Mouse (Mus musculus): ENCODE results near the gene Ercc1.

Ercc1 gene

GRCm38 (mm10) chr7:19341250-19341649 is 3.3 kb upstream of the Ercc1 start:
- DNase-seq, result no peak

GRCm38 (mm10) chr7:19341761-19342409 is 2.7 kb upstream of the Ercc1 start:
- peak; percentile 64 for DNase-seq

GRCm38 (mm10) chr7:19342481-19343027 is 2.0 kb upstream of the Ercc1 start:
- DNase-seq, result peak; percentile 95

- DNase-seq, result peak; percentile 82
Measured at GRCm38 (mm10) chr7:19343210-19343808, 1.3 kb upstream of the Ercc1 start.

GRCm38 (mm10) chr7:19344938-19345471 is 427 bp downstream of the Ercc1 start:
- peak; percentile 98 for DNase-seq

GRCm38 (mm10) chr7:19349188-19349915 is 4.8 kb downstream of the Ercc1 start:
- no peak for DNase-seq

GRCm38 (mm10) chr7:19350221-19350620 is 5.6 kb downstream of the Ercc1 start:
- DNase-seq, result no peak

- no peak for DNase-seq
Measured at GRCm38 (mm10) chr7:19354991-19355390, 10.4 kb downstream of the Ercc1 start.

GRCm38 (mm10) chr7:19356311-19356710 is 11.7 kb downstream of the Ercc1 start:
- no peak for DNase-seq

GRCm38 (mm10) chr7:19357381-19358375 is 13.1 kb downstream of the Ercc1 start:
- no peak for DNase-seq

GRCm38 (mm10) chr7:19358634-19359033 is 14.1 kb downstream of the Ercc1 start:
- no peak for DNase-seq

GRCm38 (mm10) chr7:19359299-19359891 is 14.8 kb downstream of the Ercc1 start, which contains the start of the genes Cd3eap and Ppp1r13l:
Gene Cd3eap, minus strand, starts transcription at chr7:19359483.
Gene Ppp1r13l, plus strand, starts transcription at chr7:19359749.
- peak; percentile 90 for DNase-seq

- DNase-seq, result peak; percentile 82
Measured at GRCm38 (mm10) chr7:19359892-19360641, 15.5 kb downstream of the Ercc1 start.

GRCm38 (mm10) chr7:19360944-19361343 is 16.4 kb downstream of the Ercc1 start:
- DNase-seq, result peak; percentile 95

GRCm38 (mm10) chr7:19361720-19362119 is 17.1 kb downstream of the Ercc1 start:
- DNase-seq, result peak; percentile 84

GRCm38 (mm10) chr7:19362276-19362675 is 17.7 kb downstream of the Ercc1 start:
- peak; percentile 69 for DNase-seq

- peak; percentile 81 for DNase-seq
Measured at GRCm38 (mm10) chr7:19363881-19364280, 19.3 kb downstream of the Ercc1 start.

GRCm38 (mm10) chr7:19365376-19365775 is 20.8 kb downstream of the Ercc1 start:
- DNase-seq, result no peak

- no peak for DNase-seq
Measured at GRCm38 (mm10) chr7:19368380-19368779, 23.8 kb downstream of the Ercc1 start.

GRCm38 (mm10) chr7:19369823-19370425 is 25.3 kb downstream of the Ercc1 start:
- DNase-seq, result peak; percentile 77
